Mouse (Mus musculus) cerebellum, adult 9-10 months (tissue): ENCODE results near the gene Mmachc.

Experiments used
- DNase-seq: peaks from one replicate; pipeline ENCODE4 v3.0.0; 2022

Mmachc gene

GRCm38 (mm10) chr4:116708201-116708764, at the start of gene Mmachc, which contains the start of gene Ccdc163:
Gene Mmachc, minus strand, starts transcription at chr4:116708406.
Gene Ccdc163, plus strand, starts transcription at chr4:116708509.
- peak; percentile 97 for DNase-seq

GRCm38 (mm10) chr4:116749750-116750149, 41.5 kb upstream of the Mmachc start:
- DNase-seq: no peak

DNA sequence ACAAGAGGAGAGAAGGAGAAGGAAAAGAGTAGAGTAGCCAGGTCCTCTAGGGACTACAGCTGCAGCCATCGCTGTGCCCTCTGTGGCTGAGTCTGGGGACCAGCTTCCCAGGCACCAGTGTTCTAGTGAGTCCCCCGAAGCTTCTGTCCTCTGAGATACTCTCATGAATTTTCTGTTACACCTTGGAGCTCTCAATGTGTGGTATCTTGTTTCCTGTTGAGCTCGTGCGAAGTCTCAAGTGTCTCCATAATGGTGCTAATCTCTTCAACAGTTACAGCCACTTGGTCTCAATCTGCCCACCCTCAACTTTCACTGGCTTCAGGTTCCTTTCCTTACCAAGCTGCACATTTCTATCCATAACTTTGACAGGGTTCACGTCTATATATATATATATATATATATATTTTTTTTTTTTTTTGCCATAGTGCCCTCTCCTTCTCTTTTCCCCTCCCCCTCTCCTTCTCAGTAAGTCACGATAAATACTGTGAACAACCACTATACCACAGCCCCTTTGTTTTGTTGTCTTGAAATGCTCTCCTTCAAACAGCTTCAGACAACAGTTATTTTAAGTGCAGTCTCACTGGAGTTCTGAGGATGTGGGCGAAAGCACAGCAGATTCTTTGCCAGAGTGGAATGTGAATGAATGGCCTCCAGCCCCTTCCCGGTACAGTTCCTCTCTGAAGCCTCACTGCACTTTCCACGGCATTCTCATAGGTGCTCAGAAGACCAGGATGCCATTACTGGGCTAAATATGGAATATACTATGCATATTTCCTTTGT, 31.0 kb upstream of the Mmachc start:
- DNase-seq: no peak

- DNase-seq: no peak
These were observed 26.8 kb upstream of the Mmachc start for GRCm38 (mm10) chr4:116734996-116735395.

- no peak for DNase-seq
These were observed 24.1 kb upstream of the Mmachc start for GRCm38 (mm10) chr4:116732355-116732754.

DNA sequence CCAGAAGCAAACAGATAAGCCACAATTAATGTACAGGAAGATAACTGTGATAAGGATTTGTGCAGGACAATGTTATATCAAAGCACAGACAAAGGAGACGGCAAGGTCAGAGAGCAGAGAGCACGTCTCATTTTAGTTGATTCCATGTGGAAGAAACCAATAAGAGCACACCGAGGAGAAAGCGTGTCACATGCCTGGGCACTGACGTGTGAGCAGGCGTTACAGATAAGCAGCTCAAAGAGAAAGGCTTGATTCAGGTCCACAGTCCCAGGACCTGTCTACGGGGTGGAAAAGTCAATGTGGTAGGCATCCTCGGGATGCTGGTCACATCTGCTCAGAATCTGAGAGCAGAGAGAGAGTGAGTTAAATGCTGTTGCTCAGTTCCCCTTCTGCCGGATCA, 22.9 kb upstream of the Mmachc start:
- no peak for DNase-seq

GRCm38 (mm10) chr4:116729532-116729931, 21.3 kb upstream of the Mmachc start:
- no peak for DNase-seq

- no peak for DNase-seq
These were observed 19.2 kb upstream of the Mmachc start for GRCm38 (mm10) chr4:116727401-116727800.

DNA sequence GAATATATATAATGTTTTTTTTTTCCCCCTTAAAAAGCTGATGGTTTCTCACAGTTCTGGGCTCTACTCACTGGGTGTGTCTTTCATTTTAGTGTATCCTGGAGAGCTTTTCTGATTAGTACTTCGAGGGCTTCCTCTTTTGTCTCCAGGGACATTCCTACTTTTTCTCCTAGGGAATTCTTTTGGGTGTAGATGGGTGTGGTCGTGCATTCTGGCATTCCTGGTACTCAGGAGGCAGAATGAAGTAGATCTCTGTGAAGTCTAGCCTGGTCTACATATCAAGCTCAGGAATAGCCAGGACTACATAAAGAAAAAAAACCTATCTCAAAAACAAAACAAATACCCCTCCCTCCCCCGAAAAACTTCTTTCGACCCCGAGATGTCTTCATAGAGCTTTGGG, 17.2 kb upstream of the Mmachc start:
- DNase-seq: no peak

DNA sequence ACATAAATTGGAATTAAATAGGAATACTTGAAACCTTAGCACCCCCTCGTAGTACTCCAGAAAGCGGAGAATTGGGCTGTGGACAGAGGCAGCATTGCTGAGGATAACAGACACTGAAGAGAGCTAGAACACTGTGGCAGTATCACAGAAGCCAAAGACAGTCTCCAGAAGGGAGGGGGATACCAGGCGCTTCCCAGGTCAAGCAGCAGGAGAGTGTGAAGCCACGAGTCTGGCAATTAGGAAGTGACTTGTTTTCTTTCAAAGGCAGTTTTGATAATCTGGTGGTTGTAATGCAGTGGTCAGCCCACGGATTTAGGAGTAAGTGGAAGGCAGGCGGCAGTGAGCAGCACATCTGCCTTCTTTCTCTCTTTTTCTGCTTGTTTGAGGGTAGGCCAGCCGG, 14.0 kb upstream of the Mmachc start:
- no peak for DNase-seq

DNA sequence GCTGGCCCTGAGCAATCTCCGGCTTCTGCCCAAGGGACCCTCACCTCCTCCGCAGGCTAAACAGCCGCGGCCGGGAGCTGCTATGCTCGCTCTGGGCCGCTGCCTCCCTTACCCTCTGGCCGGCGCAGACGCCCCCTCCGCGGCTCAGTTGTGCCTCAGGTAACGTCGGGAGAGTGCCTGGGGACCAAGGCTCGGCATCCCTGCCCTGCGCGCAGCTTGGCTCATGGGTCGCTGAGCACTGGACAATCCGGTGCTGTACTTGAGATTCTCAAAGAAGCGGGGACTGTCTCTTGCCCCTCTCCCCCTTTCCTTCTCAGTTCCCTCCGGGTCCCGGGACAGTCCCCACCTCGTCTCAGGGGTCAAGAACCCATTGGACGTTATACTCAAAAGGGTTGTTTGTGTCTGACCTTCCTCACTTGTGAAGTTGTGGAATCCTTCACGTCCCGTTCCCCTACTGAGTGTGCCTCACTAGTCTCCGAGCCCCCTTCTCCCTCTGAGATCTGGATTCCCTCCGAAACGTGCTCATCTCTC, 13.0 kb upstream of the Mmachc start:
- no peak for DNase-seq

- peak; percentile 97 for DNase-seq
These were observed 12.3 kb upstream of the Mmachc start, which contains the start of gene Tesk2 for GRCm38 (mm10) chr4:116720343-116721097. Gene Tesk2, plus strand, starts transcription at chr4:116720948.

DNA sequence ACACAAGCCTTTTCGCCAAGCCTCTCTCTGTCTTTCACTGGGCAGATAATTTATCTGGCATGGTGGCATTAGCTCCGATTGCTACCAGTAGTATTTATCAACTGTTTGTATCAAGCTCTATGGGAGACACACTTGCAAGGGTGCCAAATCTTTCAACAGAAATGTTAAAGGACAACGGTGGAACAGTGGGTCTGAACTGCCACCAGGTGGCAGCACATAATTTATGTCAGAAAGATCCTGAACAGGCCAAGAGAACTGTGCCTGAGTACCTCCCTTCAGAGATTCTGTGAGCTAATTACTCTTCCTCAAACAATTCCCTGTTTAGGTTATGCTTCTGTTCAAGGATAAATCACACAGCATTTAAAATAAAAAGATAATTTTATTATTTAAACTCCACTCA, 11.2 kb upstream of the Mmachc start:
- DNase-seq: peak; percentile 86

GRCm38 (mm10) chr4:116712536-116712935, 4.3 kb upstream of the Mmachc start:
- DNase-seq: peak; percentile 54

- no peak for DNase-seq
These were observed 1.9 kb upstream of the Mmachc start for GRCm38 (mm10) chr4:116710154-116710553.

DNA sequence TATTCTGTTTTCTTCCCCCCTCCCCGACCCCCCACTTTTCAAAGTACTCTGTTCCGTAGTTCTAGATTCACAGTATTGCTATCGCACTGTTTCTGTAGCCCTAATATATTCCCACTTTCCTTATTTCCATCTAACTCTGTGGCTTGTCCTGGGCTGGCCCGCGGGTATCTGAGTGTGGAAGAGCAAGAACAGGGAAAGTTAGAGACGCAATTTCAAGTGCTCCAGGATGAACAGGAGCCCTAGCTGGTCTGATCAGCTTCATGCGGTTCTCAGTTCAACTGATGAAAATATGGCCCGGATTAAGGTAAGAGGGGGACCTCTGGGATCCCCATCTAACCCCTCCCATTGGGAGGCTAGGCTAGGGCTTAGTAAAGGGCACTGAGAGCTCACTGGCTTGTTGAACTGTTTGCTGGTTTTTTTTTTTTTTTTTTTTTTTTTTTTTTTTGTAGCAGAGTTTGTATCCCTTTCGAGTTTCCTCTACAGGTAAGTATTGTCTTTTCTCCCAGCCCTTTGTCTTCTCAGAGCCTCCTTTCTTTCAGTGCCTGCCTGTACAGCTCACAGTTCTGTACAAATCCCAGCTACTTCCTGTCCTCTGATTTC, 685 bp upstream of the Mmachc start:
- peak; percentile 59 for DNase-seq

DNA sequence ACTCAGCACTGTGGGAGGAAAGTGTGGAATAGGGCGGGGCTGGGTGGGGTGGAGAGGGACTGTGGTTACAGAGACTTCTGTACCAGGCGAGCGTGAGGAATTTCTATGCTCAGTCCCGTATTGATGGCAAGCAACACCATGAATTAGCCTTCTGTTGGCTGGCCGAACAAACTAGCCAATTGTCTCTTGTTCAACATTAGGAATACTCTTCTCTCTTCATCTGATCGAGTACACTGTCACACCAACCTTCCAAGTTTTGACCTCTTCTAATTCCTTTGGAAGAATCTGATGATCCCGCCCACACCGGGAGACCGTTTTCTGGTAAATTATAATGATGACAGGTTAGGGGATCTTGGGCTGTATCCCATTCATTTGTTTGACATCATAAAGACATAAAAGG, 540 bp downstream of the Mmachc start:
- DNase-seq: no peak

GRCm38 (mm10) chr4:116703804-116704203, 4.4 kb downstream of the Mmachc start:
- peak; percentile 62 for DNase-seq

- no peak for DNase-seq
These were observed 7.2 kb downstream of the Mmachc start for GRCm38 (mm10) chr4:116700964-116701363.

DNA sequence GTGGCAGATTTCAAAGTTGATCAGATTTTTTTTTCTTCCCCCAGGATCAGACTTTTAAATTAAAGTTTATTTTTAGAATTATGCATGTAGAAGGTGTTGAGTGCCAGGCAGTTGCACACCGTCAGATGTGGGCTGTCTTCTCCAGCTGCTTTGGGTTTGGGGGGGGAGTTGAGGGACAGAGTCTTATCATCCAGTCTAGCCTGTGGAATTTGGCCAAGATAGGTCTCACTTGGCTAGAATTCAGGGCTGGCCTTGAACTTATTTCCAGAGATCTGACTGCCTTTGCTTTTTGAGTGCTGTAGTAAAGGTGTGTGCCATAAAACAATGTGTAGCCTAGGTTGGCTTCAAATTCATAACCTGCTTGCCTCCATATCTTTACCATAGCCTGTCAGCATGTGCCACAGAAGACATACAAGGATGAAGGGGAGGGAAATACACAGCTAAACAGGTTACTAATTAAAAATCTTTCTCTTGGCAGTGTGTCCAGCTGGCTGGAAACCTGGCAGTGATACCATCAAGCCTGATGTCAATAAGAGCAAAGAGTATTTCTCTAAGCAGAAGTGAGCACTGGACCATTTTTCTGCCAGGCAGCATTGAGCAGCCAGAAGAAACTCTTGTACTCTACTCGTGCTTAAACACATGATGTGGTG, 9.4 kb downstream of the Mmachc start:
- DNase-seq: no peak

- no peak for DNase-seq
These were observed 14.4 kb downstream of the Mmachc start for GRCm38 (mm10) chr4:116693785-116694184.

GRCm38 (mm10) chr4:116692146-116692545, 16.1 kb downstream of the Mmachc start:
- no peak for DNase-seq
